Mouse (Mus musculus) ES-Bruce4 (cell line): ENCODE results near the gene Cnnm1. TPM values are rescaled to one million over a fixed set of nuclear protein-coding genes. Genes with fewer than 3 reads are reported as not detected.
"Not testable (repeated sequence)": the region's sequence is repeated elsewhere in the genome, so short reads cannot be mapped to it uniquely, and the experiment has no call there.

Experiments
- H3K27ac ChIP-seq: 2 replicates; pipeline ENCODE4 v1.5.1; 2012; ENCODE audit warnings: low read length, inconsistent platforms; ENCODE audit not compliant: insufficient read depth
- H3K27me3 ChIP-seq: 2 replicates; pipeline ENCODE4 v1.6.1; 2012; ENCODE audit warnings: mild to moderate bottlenecking, low read length, inconsistent platforms; ENCODE audit not compliant: control insufficient read depth, poor library complexity, insufficient read depth, severe bottlenecking
- H3K36me3 ChIP-seq: 2 replicates; pipeline ENCODE4 v1.6.1; 2012; ENCODE audit warnings: inconsistent platforms, mild to moderate bottlenecking, low read length, moderate library complexity; ENCODE audit not compliant: control insufficient read depth, poor library complexity, insufficient read depth, severe bottlenecking
- H3K4me1 ChIP-seq: one replicate; pipeline ENCODE4 v1.8.1; 2011; ENCODE audit warnings: low read length; ENCODE audit not compliant: control insufficient read depth, insufficient read depth
- H3K4me3 ChIP-seq: 2 replicates; pipeline ENCODE4 v1.5.1; 2011; ENCODE audit warnings: low read depth, mild to moderate bottlenecking, low read length
- H3K9ac ChIP-seq: 2 replicates; pipeline ENCODE4 v1.6.1; 2012; ENCODE audit warnings: low read depth, mild to moderate bottlenecking, inconsistent platforms; ENCODE audit not compliant: poor library complexity, severe bottlenecking
- H3K9me3 ChIP-seq: replicated peaks from 2 replicates; pipeline ENCODE4 v1.6.1; 2012; ENCODE audit warnings: mild to moderate bottlenecking, low read length, inconsistent platforms; ENCODE audit not compliant: control insufficient read depth, poor library complexity, insufficient read depth, severe bottlenecking
- CTCF ChIP-seq: IDR thresholded peaks from one replicate; pipeline ENCODE4 v1.8.1; 2011; ENCODE audit warnings: low read depth, low read length
- EP300 ChIP-seq: IDR thresholded peaks from 2 replicates; pipeline ENCODE4 v1.6.1; 2011; ENCODE audit warnings: low read depth, low read length; ENCODE audit not compliant: insufficient read depth
- POLR2A ChIP-seq: IDR thresholded peaks from one replicate; pipeline ENCODE4 v1.8.1; 2011; ENCODE audit warnings: low read length; ENCODE audit not compliant: insufficient read depth
- polyA plus RNA-seq: library from polyadenylated mRNA; stranded (reverse); fragments of >200 nt; gene quantifications from 2 replicates; pipeline ENCODE4 v1.2.4, GENCODE M21; 2011; ENCODE audit warnings: low read depth; ENCODE audit not compliant: missing spikeins, insufficient read depth, insufficient read length

The Cnnm1 gene
- polyA plus RNA-seq, 1 experiment = 0.87 TPM

GRCm38 (mm10) chr19:43494914-43495313, 54.7 kb downstream of the Cnnm1 start:
- Histone ChIP-seq H3K9ac (no peak overlapping the region), H3K27me3 (no peaks in the 10 kb centered on the region), H3K27ac (no peak overlapping the region), H3K9me3 (no peaks in the 10 kb centered on the region), H3K4me1 (peaks cover 8% of the 10 kb centered on the region), H3K36me3 (peaks cover 4% of the 10 kb centered on the region), H3K4me3 (no peak overlapping the region; the same call in 1 of the 2 replicates)
- TF ChIP-seq CTCF (no peak), POLR2A (no peak), EP300 (no peak)

DNA sequence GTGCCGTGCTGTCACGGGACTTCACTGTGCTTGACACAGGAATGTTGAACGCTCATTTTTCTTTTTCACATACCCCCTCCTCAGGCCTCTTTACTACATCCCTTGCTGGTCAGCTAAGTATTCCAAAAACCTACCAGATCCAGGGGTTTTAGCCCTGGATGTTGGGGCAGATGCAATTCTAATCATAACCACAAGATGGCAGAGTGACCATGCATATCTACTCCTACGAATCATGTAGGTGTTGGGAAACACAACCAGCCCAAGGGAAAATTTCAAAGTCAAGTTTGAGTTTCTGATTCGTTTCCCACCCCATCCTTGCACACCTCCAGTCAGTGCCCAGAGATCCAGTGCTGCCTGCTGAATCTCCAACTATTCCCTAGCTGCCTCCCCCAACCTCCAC, 55.6 kb downstream of the Cnnm1 start:
- TF ChIP-seq CTCF = no peak
- no peak for TF ChIP-seq EP300
- TF ChIP-seq POLR2A = no peak
- peaks cover 8% of the 10 kb centered on the region for H3K4me1 ChIP-seq
- H3K36me3 ChIP-seq = peaks cover 14% of the 10 kb centered on the region
- H3K27ac ChIP-seq = no peak overlapping the region
- no peak overlapping the region for H3K4me3 ChIP-seq
- no peaks in the 10 kb centered on the region for H3K9me3 ChIP-seq
- H3K27me3 ChIP-seq = no peaks in the 10 kb centered on the region
- H3K9ac ChIP-seq = no peak overlapping the region

GRCm38 (mm10) chr19:43497440-43497839, 57.2 kb downstream of the Cnnm1 start:
- H3K9me3 ChIP-seq = no peaks in the 10 kb centered on the region
- TF ChIP-seq POLR2A (no peak), CTCF (no peak), EP300 (no peak)
- H3K36me3 ChIP-seq = peaks cover 27% of the 10 kb centered on the region
- no peak overlapping the region for H3K4me3 ChIP-seq
- H3K27ac ChIP-seq = peak overlapping the region; percentile 79
- H3K27me3 ChIP-seq = no peaks in the 10 kb centered on the region
- peaks cover 8% of the 10 kb centered on the region for H3K4me1 ChIP-seq
- H3K9ac ChIP-seq = no peak overlapping the region

GRCm38 (mm10) chr19:43498874-43499273, 58.6 kb downstream of the Cnnm1 start:
- H3K9me3 ChIP-seq = no peaks in the 10 kb centered on the region
- H3K27me3 ChIP-seq = no peaks in the 10 kb centered on the region
- no peak overlapping the region for H3K4me3 ChIP-seq
- H3K27ac ChIP-seq = peak overlapping the region; percentile 90
- H3K9ac ChIP-seq = no peak overlapping the region
- H3K36me3 ChIP-seq = peaks cover 40% of the 10 kb centered on the region
- TF ChIP-seq POLR2A (no peak), EP300 (peak; percentile 76), CTCF (no peak)
- H3K4me1 ChIP-seq = peaks cover 11% of the 10 kb centered on the region

DNA sequence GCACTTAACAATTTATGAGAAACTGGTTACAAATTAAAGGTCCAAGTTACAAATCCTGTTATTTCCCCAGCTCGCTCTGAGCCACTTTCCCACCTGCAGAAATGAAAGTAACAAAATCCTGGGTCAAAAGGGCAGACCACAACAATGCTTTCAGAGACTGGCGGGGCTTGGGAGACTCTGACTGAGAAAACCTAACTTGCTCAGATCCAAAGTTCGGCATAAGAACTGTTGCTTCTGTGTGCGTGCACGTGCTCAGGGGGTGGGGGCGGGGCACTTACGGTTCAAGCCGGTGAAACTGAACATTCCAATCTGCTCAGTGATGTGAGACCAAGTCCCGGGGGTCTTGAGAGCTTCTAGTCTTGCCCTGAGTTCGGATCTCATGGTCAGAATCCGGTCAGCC, 62.4 kb downstream of the Cnnm1 start:
- no peak overlapping the region for H3K9ac ChIP-seq
- H3K4me1 ChIP-seq = peaks cover 9% of the 10 kb centered on the region
- no peaks in the 10 kb centered on the region for H3K27me3 ChIP-seq
- peaks cover 59% of the 10 kb centered on the region for H3K36me3 ChIP-seq
- H3K4me3 ChIP-seq = no peak overlapping the region
- 0 out of 2 replicates have a peak overlapping the region, but pooled peaks have one; percentile 45 for H3K27ac ChIP-seq
- H3K9me3 ChIP-seq = no peaks in the 10 kb centered on the region
- 0 out of 2 replicates have a peak, but pooled peaks have one; percentile 24 for TF ChIP-seq EP300
- no peak for TF ChIP-seq CTCF

DNA sequence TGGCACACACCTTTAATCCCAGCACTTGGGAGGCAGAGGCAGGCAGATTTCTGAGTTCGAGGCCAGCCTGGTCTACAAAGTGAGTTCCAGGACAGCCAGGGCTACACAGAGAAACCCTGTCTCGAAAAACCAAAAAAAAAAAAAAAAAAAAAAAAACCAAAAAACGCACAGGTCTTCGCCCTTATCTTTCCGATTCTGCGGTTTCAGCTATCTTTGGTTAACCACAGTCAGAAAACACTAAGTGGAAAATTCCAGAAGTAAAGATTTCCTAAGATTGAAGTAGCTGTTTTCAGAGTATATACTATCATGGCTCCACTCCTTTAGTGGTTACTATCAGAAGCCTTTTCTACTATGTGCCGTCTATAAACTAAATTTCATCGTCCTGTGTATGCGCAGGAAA, 63.4 kb downstream of the Cnnm1 start:
- not testable (repeated sequence) for H3K4me3 ChIP-seq, H3K27ac ChIP-seq, H3K9ac ChIP-seq, H3K27me3 ChIP-seq, H3K9me3 ChIP-seq
- Histone ChIP-seq H3K36me3 (peaks cover 69% of the 10 kb centered on the region), H3K4me1 (peaks cover 10% of the 10 kb centered on the region)
